Mouse (Mus musculus) urinary bladder, adult 2 months (tissue): Measurements from ENCODE around the gene Nup62. TPM values are rescaled to one million over a fixed set of nuclear protein-coding genes. Genes with fewer than 3 reads are reported as not detected.

Experiments
- DNase-seq: peaks from one replicate; pipeline ENCODE4 v3.0.0; 2022; ENCODE audit warnings: low spot score
- polyA plus RNA-seq: library from polyadenylated mRNA; depleted of rRNA; stranded (reverse); fragments of >200 nt; gene quantifications from 2 replicates; pipeline ENCODE4 v1.2.3, GENCODE M21; 2012

Nup62 gene
- polyA plus RNA-seq, 1 experiment = 34.7 TPM

- DNase-seq = peak; percentile 91
These were observed 32.9 kb downstream of the Nup62 start, which contains the start of the genes Akt1s1 and Tbc1d17 for GRCm38 (mm10) chr7:44848561-44849415. Gene Akt1s1, plus strand, starts transcription at chr7:44848991. Gene Tbc1d17, minus strand, starts transcription at chr7:44849079.

- peak; percentile 77 for DNase-seq
These were observed 33.7 kb downstream of the Nup62 start for GRCm38 (mm10) chr7:44849416-44850111.

GRCm38 (mm10) chr7:44850146-44850545, 34.3 kb downstream of the Nup62 start:
- peak; percentile 72 for DNase-seq

GRCm38 (mm10) chr7:44850789-44851624, 35.1 kb downstream of the Nup62 start:
- DNase-seq = no peak

- DNase-seq = no peak
These were observed 35.8 kb downstream of the Nup62 start for GRCm38 (mm10) chr7:44851625-44852234.

GRCm38 (mm10) chr7:44852259-44853027, 36.6 kb downstream of the Nup62 start:
- no peak for DNase-seq

GRCm38 (mm10) chr7:44853065-44853464, 37.2 kb downstream of the Nup62 start:
- DNase-seq = no peak

GRCm38 (mm10) chr7:44853596-44854355, 37.9 kb downstream of the Nup62 start:
- no peak for DNase-seq

- peak; percentile 82 for DNase-seq
These were observed 38.6 kb downstream of the Nup62 start for GRCm38 (mm10) chr7:44854356-44855031.

GRCm38 (mm10) chr7:44855036-44855435, 39.1 kb downstream of the Nup62 start:
- DNase-seq = no peak

GRCm38 (mm10) chr7:44856265-44856916, 40.5 kb downstream of the Nup62 start:
- no peak for DNase-seq

- DNase-seq = peak; percentile 68
These were observed 41.2 kb downstream of the Nup62 start, which contains the start of gene Pnkp for GRCm38 (mm10) chr7:44857042-44857552. Gene Pnkp, plus strand, starts transcription at chr7:44857139.

GRCm38 (mm10) chr7:44857905-44858304, 42.0 kb downstream of the Nup62 start:
- DNase-seq = no peak

- DNase-seq = no peak
These were observed 44.0 kb downstream of the Nup62 start for GRCm38 (mm10) chr7:44859896-44860295.

- no peak for DNase-seq
These were observed 44.9 kb downstream of the Nup62 start for GRCm38 (mm10) chr7:44860576-44861428.

- DNase-seq = no peak
These were observed 45.5 kb downstream of the Nup62 start for GRCm38 (mm10) chr7:44861429-44861816.

GRCm38 (mm10) chr7:44862434-44862833, 46.5 kb downstream of the Nup62 start:
- DNase-seq = no peak

GRCm38 (mm10) chr7:44863210-44863609, 47.3 kb downstream of the Nup62 start:
- DNase-seq = no peak
